Mouse (Mus musculus) intestine, embryonic 15.5 days (tissue): Measurements from ENCODE around the gene Immp2l. TPM values are rescaled to one million over a fixed set of nuclear protein-coding genes. Genes with fewer than 3 reads are reported as not detected.

Source experiments
- ATAC-seq: fragments of 200-750 bp; cut with Nextera tagmentation; 2 replicates; pipeline ENCODE4 v1.8.0; 2017; ENCODE audit warnings: moderate TSS enrichment, moderate library complexity
- H3K27ac ChIP-seq: fragments of 300-500 bp; sonication (generic); 2 replicates; pipeline ENCODE4 v1.5.1; 2015; ENCODE audit warnings: mild to moderate bottlenecking, inconsistent platforms
- H3K27me3 ChIP-seq: fragments of 300-500 bp; sonication (generic); replicated peaks from 2 replicates; pipeline ENCODE4 v1.6.1; 2015; ENCODE audit warnings: inconsistent platforms
- H3K36me3 ChIP-seq: fragments of 300-500 bp; sonication (generic); 2 replicates; pipeline ENCODE4 v1.6.1; 2015; ENCODE audit warnings: inconsistent platforms
- H3K4me1 ChIP-seq: fragments of 300-500 bp; sonication (generic); replicated peaks from 2 replicates; pipeline ENCODE4 v1.6.1; 2015; ENCODE audit warnings: inconsistent platforms
- H3K4me2 ChIP-seq: fragments of 300-500 bp; sonication (generic); replicated peaks from 2 replicates; pipeline ENCODE4 v1.6.1; 2015; ENCODE audit warnings: mild to moderate bottlenecking, inconsistent platforms
- H3K4me3 ChIP-seq: fragments of 300-500 bp; sonication (generic); replicated peaks from 2 replicates; pipeline ENCODE4 v1.5.1; 2015; ENCODE audit warnings: inconsistent platforms
- H3K9ac ChIP-seq: fragments of 300-500 bp; sonication (generic); 2 replicates; pipeline ENCODE4 v1.6.1; 2015; ENCODE audit warnings: inconsistent platforms
- H3K9me3 ChIP-seq: fragments of 300-500 bp; sonication (generic); 2 replicates; pipeline ENCODE4 v1.6.1; 2016; ENCODE audit warnings: inconsistent platforms
- WGBS: fragments of 180-500 bp; shearing (Covaris S2); methylation state at CpG from one replicate; pipeline ENCODE4 v1.1.7; 2015; 5-methylcytosine and 5-hydroxymethylcytosine counted together
- polyA plus RNA-seq: library from polyadenylated mRNA; unstranded; fragments of >200 nt; fragmentation: Nextera tagmentation; extraction: Ambion mirVana; gene quantifications from 2 replicates; pipeline ENCODE4 v1.2.1, GENCODE M21; 2015

Gene Immp2l
- polyA plus RNA-seq, 1 experiment from 2014 or later: 27.7 TPM

GRCm38 (mm10) chr12:41054006-41054791 lies 30.3 kb downstream of the Immp2l start:
- no peak overlapping the region for H3K4me2 ChIP-seq
- H3K27me3 ChIP-seq: no peaks in the 10 kb centered on the region
- 79% methylated on average over 11 of the region's 11 CpGs for WGBS
- no peak overlapping the region for H3K4me3 ChIP-seq
- no peak for ATAC-seq
- H3K9me3 ChIP-seq: no peaks in the 10 kb centered on the region
- no peak overlapping the region for H3K27ac ChIP-seq
- no peak overlapping the region for H3K9ac ChIP-seq
- no peaks in the 10 kb centered on the region for H3K36me3 ChIP-seq
- H3K4me1 ChIP-seq: no peaks in the 10 kb centered on the region

- H3K4me1 ChIP-seq: no peaks in the 10 kb centered on the region
- no peak overlapping the region for H3K27ac ChIP-seq
- no peak overlapping the region for H3K9ac ChIP-seq
- no peak overlapping the region for H3K4me2 ChIP-seq
- no peak overlapping the region for H3K4me3 ChIP-seq
- no peaks in the 10 kb centered on the region for H3K36me3 ChIP-seq
- no peak for ATAC-seq
- no peaks in the 10 kb centered on the region for H3K9me3 ChIP-seq
- H3K27me3 ChIP-seq: no peaks in the 10 kb centered on the region
Measured at GRCm38 (mm10) chr12:41055941-41056340, 32.1 kb downstream of the Immp2l start.

- Histone ChIP-seq H3K4me3 (no peak overlapping the region), H3K27me3 (no peaks in the 10 kb centered on the region), H3K27ac (no peak overlapping the region), H3K9ac (no peak overlapping the region), H3K4me1 (no peaks in the 10 kb centered on the region), H3K9me3 (no peaks in the 10 kb centered on the region), H3K4me2 (no peak overlapping the region), H3K36me3 (no peaks in the 10 kb centered on the region)
- no peak for ATAC-seq
- 69% methylated on average over 3 of the region's 3 CpGs for WGBS
Measured at GRCm38 (mm10) chr12:41063281-41063680, 39.4 kb downstream of the Immp2l start.

GRCm38 (mm10) chr12:41081843-41082242 lies 58.0 kb downstream of the Immp2l start:
- whole genome bisulfite sequencing: 56% methylated on average over 1 of the region's 1 CpGs
- H3K9ac ChIP-seq: no peak overlapping the region
- H3K9me3 ChIP-seq: no peaks in the 10 kb centered on the region
- H3K4me3 ChIP-seq: no peak overlapping the region
- no peaks in the 10 kb centered on the region for H3K36me3 ChIP-seq
- peaks cover 5% of the 10 kb centered on the region for H3K4me1 ChIP-seq
- no peak overlapping the region for H3K4me2 ChIP-seq
- no peak overlapping the region for H3K27ac ChIP-seq
- ATAC-seq: peak; percentile 80
- no peaks in the 10 kb centered on the region for H3K27me3 ChIP-seq

GRCm38 (mm10) chr12:41084370-41085089 lies 60.6 kb downstream of the Immp2l start:
- peaks cover 5% of the 10 kb centered on the region for H3K4me1 ChIP-seq
- H3K4me2 ChIP-seq: no peak overlapping the region
- H3K36me3 ChIP-seq: no peaks in the 10 kb centered on the region
- H3K9ac ChIP-seq: no peak overlapping the region
- H3K4me3 ChIP-seq: no peak overlapping the region
- 65% methylated on average over 2 of the region's 2 CpGs for WGBS
- no peaks in the 10 kb centered on the region for H3K9me3 ChIP-seq
- H3K27ac ChIP-seq: 0 out of 2 replicates have a peak overlapping the region, but pooled peaks have one; percentile 17
- ATAC-seq: peak; percentile 78
- H3K27me3 ChIP-seq: no peaks in the 10 kb centered on the region

GRCm38 (mm10) chr12:41089931-41090366 lies 66.1 kb downstream of the Immp2l start:
- H3K9me3 ChIP-seq: no peaks in the 10 kb centered on the region
- H3K27ac ChIP-seq: no peak overlapping the region
- no peak overlapping the region for H3K9ac ChIP-seq
- no peak overlapping the region for H3K4me3 ChIP-seq
- H3K27me3 ChIP-seq: no peaks in the 10 kb centered on the region
- H3K4me2 ChIP-seq: no peak overlapping the region
- no peaks in the 10 kb centered on the region for H3K4me1 ChIP-seq
- 73% methylated on average over 5 of the region's 5 CpGs for WGBS
- ATAC-seq: peak; percentile 87
- H3K36me3 ChIP-seq: no peaks in the 10 kb centered on the region

GRCm38 (mm10) chr12:41090771-41091170 lies 66.9 kb downstream of the Immp2l start:
- no peaks in the 10 kb centered on the region for H3K36me3 ChIP-seq
- H3K4me1 ChIP-seq: no peaks in the 10 kb centered on the region
- no peak for ATAC-seq
- H3K4me3 ChIP-seq: no peak overlapping the region
- H3K27me3 ChIP-seq: no peaks in the 10 kb centered on the region
- no peak overlapping the region for H3K9ac ChIP-seq
- H3K27ac ChIP-seq: no peak overlapping the region
- WGBS: 80% methylated on average over 2 of the region's 2 CpGs
- no peaks in the 10 kb centered on the region for H3K9me3 ChIP-seq
- H3K4me2 ChIP-seq: no peak overlapping the region

- WGBS: 61% methylated on average over 2 of the region's 2 CpGs
- no peak overlapping the region for H3K27ac ChIP-seq
- no peak for ATAC-seq
- no peaks in the 10 kb centered on the region for H3K27me3 ChIP-seq
- no peaks in the 10 kb centered on the region for H3K36me3 ChIP-seq
- H3K4me2 ChIP-seq: no peak overlapping the region
- H3K4me1 ChIP-seq: no peaks in the 10 kb centered on the region
- H3K9me3 ChIP-seq: no peaks in the 10 kb centered on the region
- no peak overlapping the region for H3K4me3 ChIP-seq
- no peak overlapping the region for H3K9ac ChIP-seq
Measured at GRCm38 (mm10) chr12:41091316-41091715, 67.4 kb downstream of the Immp2l start.

- H3K4me1 ChIP-seq: no peaks in the 10 kb centered on the region
- H3K4me2 ChIP-seq: no peak overlapping the region
- H3K36me3 ChIP-seq: no peaks in the 10 kb centered on the region
- H3K27ac ChIP-seq: no peak overlapping the region
- no peaks in the 10 kb centered on the region for H3K9me3 ChIP-seq
- H3K4me3 ChIP-seq: no peak overlapping the region
- 46% methylated on average over 4 of the region's 4 CpGs for WGBS
- H3K9ac ChIP-seq: no peak overlapping the region
- ATAC-seq: no peak
- H3K27me3 ChIP-seq: no peaks in the 10 kb centered on the region
Measured at GRCm38 (mm10) chr12:41096045-41096444, 72.2 kb downstream of the Immp2l start.

- H3K9ac ChIP-seq: no peak overlapping the region
- no peak overlapping the region for H3K4me2 ChIP-seq
- H3K27ac ChIP-seq: no peak overlapping the region
- WGBS: 42% methylated on average over 5 of the region's 5 CpGs
- no peaks in the 10 kb centered on the region for H3K27me3 ChIP-seq
- no peaks in the 10 kb centered on the region for H3K4me1 ChIP-seq
- H3K36me3 ChIP-seq: no peaks in the 10 kb centered on the region
- H3K4me3 ChIP-seq: no peak overlapping the region
- ATAC-seq: peak; percentile 72; the same call in 1 of the 2 replicates
- no peaks in the 10 kb centered on the region for H3K9me3 ChIP-seq
Measured at GRCm38 (mm10) chr12:41097406-41097805, 73.5 kb downstream of the Immp2l start.

- no peak overlapping the region for H3K27ac ChIP-seq
- H3K9me3 ChIP-seq: no peaks in the 10 kb centered on the region
- 50% methylated on average over 2 of the region's 2 CpGs for WGBS
Measured at GRCm38 (mm10) chr12:41109011-41109410, 85.1 kb downstream of the Immp2l start.

GRCm38 (mm10) chr12:41111456-41111855 lies 87.6 kb downstream of the Immp2l start:
- H3K4me2 ChIP-seq: no peak overlapping the region
- H3K4me3 ChIP-seq: no peak overlapping the region
- H3K9ac ChIP-seq: no peak overlapping the region
- H3K9me3 ChIP-seq: no peaks in the 10 kb centered on the region
- no peak for ATAC-seq
- no peaks in the 10 kb centered on the region for H3K27me3 ChIP-seq
- no peak overlapping the region for H3K27ac ChIP-seq
- 50% methylated on average over 1 of the region's 1 CpGs for WGBS
- H3K4me1 ChIP-seq: no peaks in the 10 kb centered on the region
- no peaks in the 10 kb centered on the region for H3K36me3 ChIP-seq

More at GRCm38 (mm10) chr12:41109011-41109410, 85.1 kb downstream of the Immp2l start:
- Histone ChIP-seq H3K4me3 (no peak overlapping the region), H3K36me3 (no peaks in the 10 kb centered on the region), H3K9ac (no peak overlapping the region), H3K27me3 (no peaks in the 10 kb centered on the region), H3K4me1 (no peaks in the 10 kb centered on the region), H3K4me2 (no peak overlapping the region)
- no peak for ATAC-seq
